16 mouse cellular contexts compared by ENCODE assay signal in genomic region chr3:10082545-10083062, GRCm38 (mm10). TPM values are rescaled to one million over a fixed set of nuclear protein-coding genes. Genes with fewer than 3 reads are reported as not detected.
DNase-seq lines count a peak whose midpoint lies in the region; ATAC-seq and TF ChIP-seq lines count a peak whose summit lies in the region.
"Had no signal": no experiment of that assay in that cellular context is flagged by ENCODE, and none has a peak within 500 bp of the region (broad histone marks: within the 10 kb centered on the region; RNA-seq: fewer than 3 reads in every experiment).

No protein-coding gene starts in this region.

- 0 out of 2 replicates have a peak, but pooled peaks cover 2% of the 10 kb centered on the region for H3K27me3 ChIP-seq in heart, postnatal 0 days (ENCODE audit: control insufficient read depth, insufficient read depth, low read length)
- H3K27me3 ChIP-seq in midbrain, embryonic 16.5 days (ENCODE audit: control insufficient read depth, insufficient read depth, low read depth, low read length) = no peaks in the 10 kb centered on the region
- no peaks in the 10 kb centered on the region for H3K27me3 ChIP-seq in midbrain, embryonic 11.5 days (ENCODE audit: control insufficient read depth, insufficient read depth, low read length)
- no peaks in the 10 kb centered on the region for H3K27me3 ChIP-seq in myocyte (ENCODE audit: control insufficient read depth, insufficient read depth, insufficient read length)
- H3K27me3 ChIP-seq in forebrain, embryonic 13.5 days = no peaks in the 10 kb centered on the region

- no peaks in the 10 kb centered on the region for H3K9me3 ChIP-seq in heart, postnatal 0 days (replicated peaks; ENCODE audit: control insufficient read depth, low read length)
- no peaks in the 10 kb centered on the region for H3K9me3 ChIP-seq in midbrain, embryonic 16.5 days (replicated peaks; ENCODE audit: control insufficient read depth, low read length, poor library complexity, severe bottlenecking)
- no peaks in the 10 kb centered on the region for H3K9me3 ChIP-seq in midbrain, embryonic 11.5 days (ENCODE audit: control insufficient read depth, low read length)
- H3K9me3 ChIP-seq in forebrain, embryonic 13.5 days (replicated peaks) = no peaks in the 10 kb centered on the region
- H3K9me3 ChIP-seq: liver, embryonic 12.5 days had no signal

- intact Hi-C loops in heart, postnatal 36 days (cut with DNase I) = no loop called here

- no peak for DNase-seq in heart, postnatal 0 days (ENCODE audit: low spot score)
- no peak for DNase-seq in heart, postnatal 36 days
- DNase-seq in midbrain, embryonic 11.5 days (ENCODE audit: low spot score, missing footprints) = no peak
- DNase-seq in adipocyte (ENCODE audit: low spot score) = peak; percentile 31
- DNase-seq in retina, postnatal 1 day = no peak
- DNase-seq: adrenal gland, postnatal 36 days; heart, adult 2 months; kidney, postnatal 36 days; lung, adult 2 months; spleen, adult 18-20 months; thymus, adult 2 months had no signal

- no peaks in the 10 kb centered on the region for H3K79me2 ChIP-seq in myocyte (ENCODE audit: control insufficient read depth, insufficient read depth)

- ATAC-seq in heart, postnatal 0 days (ENCODE audit: insufficient read depth, low read depth) = no peak
- ATAC-seq in midbrain, embryonic 16.5 days = 0 out of 2 replicates have a peak, but pooled peaks have one; percentile 17
- ATAC-seq in midbrain, embryonic 11.5 days (ENCODE audit: low FRiP score) = no peak
- ATAC-seq in forebrain, embryonic 13.5 days = no peak
- ATAC-seq: intestine, embryonic 16.5 days; liver, embryonic 12.5 days had no signal

- no peak for TF ChIP-seq EP300 in heart, postnatal 0 days (IDR thresholded peaks at IDR 0.05; ENCODE audit: low read depth)

- no peak overlapping the region for H3ac ChIP-seq in myocyte (ENCODE audit: control insufficient read depth, insufficient read length)

- 44% methylated on average over 4 of the region's 4 CpGs for WGBS in heart, postnatal 0 days
- WGBS in midbrain, embryonic 16.5 days = 75% methylated on average over 4 of the region's 4 CpGs
- 74% methylated on average over 4 of the region's 4 CpGs for WGBS in midbrain, embryonic 11.5 days
- 73% methylated on average over 4 of the region's 4 CpGs for WGBS in forebrain, embryonic 13.5 days

- H3K4me1 ChIP-seq in heart, postnatal 0 days (ENCODE audit: control insufficient read depth, insufficient read depth) = no peaks in the 10 kb centered on the region
- H3K4me1 ChIP-seq in midbrain, embryonic 16.5 days (ENCODE audit: control insufficient read depth, insufficient read depth, low read length) = no peaks in the 10 kb centered on the region
- H3K4me1 ChIP-seq in midbrain, embryonic 11.5 days (ENCODE audit: control insufficient read depth, insufficient read depth, low read length) = no peaks in the 10 kb centered on the region
- no peaks in the 10 kb centered on the region for H3K4me1 ChIP-seq in forebrain, embryonic 13.5 days

- no peak for TF ChIP-seq CTCF in heart, postnatal 0 days (IDR thresholded peaks at IDR 0.05; ENCODE audit: low read depth)

- H3K36me3 ChIP-seq in heart, postnatal 0 days (replicated peaks; ENCODE audit: control insufficient read depth, insufficient read depth, low read length) = no peaks in the 10 kb centered on the region
- no peaks in the 10 kb centered on the region for H3K36me3 ChIP-seq in midbrain, embryonic 16.5 days (ENCODE audit: control insufficient read depth, insufficient read depth, low read length)
- H3K36me3 ChIP-seq in midbrain, embryonic 11.5 days (ENCODE audit: control insufficient read depth, insufficient read depth, low read length) = no peaks in the 10 kb centered on the region
- no peaks in the 10 kb centered on the region for H3K36me3 ChIP-seq in myocyte (ENCODE audit: control insufficient read depth, insufficient read depth)
- H3K36me3 ChIP-seq in forebrain, embryonic 13.5 days (ENCODE audit: poor library complexity, severe bottlenecking) = no peaks in the 10 kb centered on the region
- H3K36me3 ChIP-seq: liver, embryonic 12.5 days had no signal

- H3K27ac ChIP-seq in heart, postnatal 0 days (ENCODE audit: low read depth) = 0 out of 2 replicates have a peak overlapping the region, but pooled peaks have one; percentile 1
- H3K27ac ChIP-seq in midbrain, embryonic 16.5 days (ENCODE audit: low read length) = peak overlapping the region; percentile 13; the same call in 1 of the 2 replicates
- H3K27ac ChIP-seq in midbrain, embryonic 11.5 days (ENCODE audit: low read depth, low read length) = no peak overlapping the region
- no peak overlapping the region for H3K27ac ChIP-seq in forebrain, embryonic 13.5 days
- H3K27ac ChIP-seq: heart, adult 2 months; liver, embryonic 12.5 days had no signal

- H3K9ac ChIP-seq in heart, postnatal 0 days (replicated peaks; ENCODE audit: low read depth, low read length) = no peak overlapping the region
- no peak overlapping the region for H3K9ac ChIP-seq in midbrain, embryonic 16.5 days (ENCODE audit: low read depth, low read length)
- H3K9ac ChIP-seq in midbrain, embryonic 11.5 days (ENCODE audit: low read length) = no peak overlapping the region
- H3K9ac ChIP-seq in forebrain, embryonic 13.5 days = no peak overlapping the region
- H3K9ac ChIP-seq: liver, embryonic 12.5 days had no signal

- no peak for TF ChIP-seq POLR2A in myocyte (IDR thresholded peaks at IDR 0.05; ENCODE audit: insufficient read length, low read depth)

- no peak overlapping the region for H3K4me3 ChIP-seq in heart, postnatal 0 days (ENCODE audit: low read depth, low read length)
- no peak overlapping the region for H3K4me3 ChIP-seq in midbrain, embryonic 16.5 days (ENCODE audit: low read depth, low read length)
- H3K4me3 ChIP-seq in midbrain, embryonic 11.5 days (ENCODE audit: low read depth, low read length) = no peak overlapping the region
- no peak overlapping the region for H3K4me3 ChIP-seq in myocyte
- no peak overlapping the region for H3K4me3 ChIP-seq in forebrain, embryonic 13.5 days
- H3K4me3 ChIP-seq: heart, adult 2 months; liver, embryonic 12.5 days had no signal

- H3K4me2 ChIP-seq in heart, postnatal 0 days (ENCODE audit: low read depth, low read length) = no peak overlapping the region
- H3K4me2 ChIP-seq in midbrain, embryonic 16.5 days (ENCODE audit: low read length) = no peak overlapping the region
- H3K4me2 ChIP-seq in midbrain, embryonic 11.5 days = no peak overlapping the region
- no peak overlapping the region for H3K4me2 ChIP-seq in myocyte (ENCODE audit: low read depth)
- no peak overlapping the region for H3K4me2 ChIP-seq in forebrain, embryonic 13.5 days
- H3K4me2 ChIP-seq: liver, embryonic 12.5 days had no signal

TF ChIP-seq in myocyte, 11 proteins besides CTCF, POLR2A, EP300 and RAD21:
- TF ChIP-seq REST (IDR thresholded peaks at IDR 0.05; ENCODE audit: insufficient read depth, insufficient read length) = no peak
- peak; percentile 73 for TF ChIP-seq CEBPB (IDR thresholded peaks at IDR 0.05; ENCODE audit: insufficient read depth, poor library complexity, severe bottlenecking)
- TF ChIP-seq MYOG (IDR thresholded peaks at IDR 0.05; ENCODE audit: control insufficient read depth in 1 of 3, insufficient read depth in 1 of 3, insufficient read length in 2 of 3, low read depth in 2 of 3) = no peak
- no peak for TF ChIP-seq POLR2AphosphoS2 (IDR thresholded peaks at IDR 0.05; ENCODE audit: insufficient read length, low read depth)
TF ChIP-seq in myocyte: peak in this region for 1.

RNA-seq across cellular contexts. Expression of gene Gm9833, which starts 5.3 kb away (rescaled TPM):
- total RNA-seq in heart, postnatal 0 days (2014; rRNA removed; ENCODE audit: low replicate concordance) = 0.08 and 0.23 TPM in 2 replicates
- polyA plus RNA-seq in heart, postnatal 0 days (2015; fragmentation: Nextera tagmentation; extraction: Ambion mirVana) = 0.74 and 0.75 TPM in 2 replicates
- 1 to 10 TPM in 1 of 2 experiments, under 1 TPM in 1; 0.41 to 1.1 TPM for total RNA-seq in heart, postnatal 36 days (2021)
- polyA plus RNA-seq in midbrain, embryonic 16.5 days (2015; fragmentation: Nextera tagmentation; extraction: Ambion mirVana) = 6.7 and 8.3 TPM in 2 replicates
- polyA plus RNA-seq in midbrain, embryonic 11.5 days (2014; fragmentation: Nextera tagmentation; extraction: Ambion mirVana) = 8.5 and 11.5 TPM in 2 replicates
- polyA plus RNA-seq in myocyte (2012; fragmentation: generic; extraction: Trizol) = 5.0 TPM
- 7.7 and 8.6 TPM in 2 replicates for polyA plus RNA-seq in forebrain, embryonic 13.5 days (2015; fragmentation: Nextera tagmentation; extraction: Ambion mirVana)

Comparison
In these comparisons a context has a peak if more than half of its experiments do, and no peak if none do; other contexts are left out.
1. H3K27ac ChIP-seq: peak in heart, postnatal 0 days (single experiment) and midbrain, embryonic 16.5 days (single experiment); none in midbrain, embryonic 11.5 days (single experiment) and forebrain, embryonic 13.5 days (single experiment).